Mouse (Mus musculus) neural tube, embryonic 10.5 days (tissue): Measurements from ENCODE around the gene Ebi3.

Experiments used
- DNase-seq: peaks from one replicate; pipeline ENCODE4 v3.0.0-alpha.2; 2017; ENCODE audit warnings: low spot score; ENCODE audit errors: extremely low spot score

The Ebi3 gene

GRCm38 (mm10) chr17:55957726-55958583, 5.5 kb downstream of the Ebi3 start:
- DNase-seq: no peak

GRCm38 (mm10) chr17:55958584-55958886, 6.1 kb downstream of the Ebi3 start:
- peak; percentile 34 for DNase-seq

GRCm38 (mm10) chr17:55958918-55959728, 6.7 kb downstream of the Ebi3 start, which contains the start of gene Yju2:
TSS of gene Yju2 (plus strand) at chr17:55959099.
- peak; percentile 95 for DNase-seq

GRCm38 (mm10) chr17:55959946-55960740, 7.7 kb downstream of the Ebi3 start:
- DNase-seq: no peak

- DNase-seq: no peak
Observed at GRCm38 (mm10) chr17:55960791-55961190, 8.4 kb downstream of the Ebi3 start.

GRCm38 (mm10) chr17:55961631-55962030, 9.2 kb downstream of the Ebi3 start:
- DNase-seq: no peak

- DNase-seq: no peak
Observed at GRCm38 (mm10) chr17:55963171-55963570, 10.7 kb downstream of the Ebi3 start.

- DNase-seq: no peak
Observed at GRCm38 (mm10) chr17:55964496-55964895, 12.1 kb downstream of the Ebi3 start.

- DNase-seq: no peak
Observed at GRCm38 (mm10) chr17:55964996-55965395, 12.6 kb downstream of the Ebi3 start.

GRCm38 (mm10) chr17:55967186-55967585, 14.7 kb downstream of the Ebi3 start:
- DNase-seq: no peak

GRCm38 (mm10) chr17:55968210-55968609, 15.8 kb downstream of the Ebi3 start:
- DNase-seq: no peak

- peak; percentile 60 for DNase-seq
Observed at GRCm38 (mm10) chr17:55969560-55969959, 17.1 kb downstream of the Ebi3 start.

- peak; percentile 83 for DNase-seq
Observed at GRCm38 (mm10) chr17:55969966-55970891, 17.8 kb downstream of the Ebi3 start, which contains the start of gene Shd. TSS of gene Shd (plus strand) at chr17:55970467.

GRCm38 (mm10) chr17:55971453-55971852, 19.0 kb downstream of the Ebi3 start:
- no peak for DNase-seq

- DNase-seq: peak; percentile 72
Observed at GRCm38 (mm10) chr17:55976255-55976862, 23.9 kb downstream of the Ebi3 start.

GRCm38 (mm10) chr17:55977301-55977700, 24.9 kb downstream of the Ebi3 start:
- DNase-seq: no peak

GRCm38 (mm10) chr17:55986030-55986961, 33.9 kb downstream of the Ebi3 start, which contains the start of gene Fsd1:
TSS of gene Fsd1 (plus strand) at chr17:55986509.
- DNase-seq: peak; percentile 83

- no peak for DNase-seq
Observed at GRCm38 (mm10) chr17:55990278-55990898, 37.9 kb downstream of the Ebi3 start.
